Mouse (Mus musculus) adrenal gland, postnatal 4 days (tissue): ENCODE data around the gene Vav3. TPM values are rescaled to one million over a fixed set of nuclear protein-coding genes. Genes with fewer than 3 reads are reported as not detected.

Experiments used
- DNase-seq, 2 experiments: peaks; one replicate each; pipeline ENCODE4 v3.0.0; 2021 to 2022; ENCODE audit warnings: low spot score in 2 of 2, mixed read lengths in 2 of 2
- total RNA-seq, 2 experiments: library from RNA; stranded (reverse); gene quantifications; 2 replicates each; pipeline ENCODE4 v1.2.3; 2021

The Vav3 gene
- total RNA-seq, 2 experiments from 2014 or later = 5.2 to 7.4 TPM

DNA sequence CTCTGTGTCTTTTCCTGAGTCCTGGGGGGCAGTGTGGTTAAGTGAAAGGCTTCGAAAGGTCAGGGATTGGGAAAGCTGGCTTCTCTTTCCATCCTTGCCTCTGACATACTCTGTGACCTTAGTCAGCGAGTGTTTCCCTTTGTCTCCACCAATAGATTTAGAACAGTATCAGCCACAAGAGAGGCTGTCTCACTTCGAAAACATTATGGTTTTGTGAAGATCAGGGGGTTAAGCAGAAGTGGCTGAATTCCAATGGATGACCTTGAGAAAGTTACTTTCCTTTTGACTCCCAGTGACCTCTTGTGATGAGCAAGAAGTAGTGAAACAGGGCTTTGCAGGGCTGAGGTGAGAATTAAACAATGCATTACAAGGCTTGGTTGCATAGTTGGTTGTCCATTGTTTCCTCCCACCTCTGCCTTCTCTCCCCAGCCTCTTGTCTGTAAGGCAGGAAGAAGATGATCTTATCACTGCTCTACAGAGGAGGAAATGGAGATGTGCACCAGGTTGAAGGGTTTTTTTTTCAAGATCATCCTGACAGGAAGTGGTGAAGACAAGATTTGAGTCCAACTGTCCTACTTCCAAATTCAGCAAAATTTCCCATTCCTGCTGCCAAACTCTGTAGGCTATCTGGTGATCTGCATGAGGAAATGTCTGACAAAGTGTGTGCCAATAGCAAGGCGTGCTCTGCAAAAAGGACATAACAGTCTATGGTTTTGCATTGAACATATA, 11.7 kb downstream of the Vav3 start:
- DNase-seq = no peak

DNA sequence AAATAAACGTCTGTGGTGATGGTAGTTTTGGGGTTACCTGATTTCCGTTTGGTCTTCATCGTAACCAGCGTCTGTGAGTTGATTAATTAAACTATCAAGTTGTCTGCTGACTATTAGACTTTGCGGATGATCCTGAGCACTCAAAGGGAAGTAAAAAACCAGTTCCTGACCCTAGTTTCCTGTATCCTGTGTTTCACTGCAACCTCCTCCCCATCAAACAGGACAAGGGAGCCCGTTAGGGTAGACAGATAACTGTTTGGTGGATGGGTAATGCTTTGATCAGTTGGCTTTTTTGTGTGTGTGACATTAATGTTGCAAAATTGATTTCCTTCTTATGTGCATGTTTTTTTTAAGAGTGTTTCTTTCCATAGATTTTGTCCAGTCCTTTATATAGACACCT, 12.2 kb downstream of the Vav3 start:
- no peak for DNase-seq

DNA sequence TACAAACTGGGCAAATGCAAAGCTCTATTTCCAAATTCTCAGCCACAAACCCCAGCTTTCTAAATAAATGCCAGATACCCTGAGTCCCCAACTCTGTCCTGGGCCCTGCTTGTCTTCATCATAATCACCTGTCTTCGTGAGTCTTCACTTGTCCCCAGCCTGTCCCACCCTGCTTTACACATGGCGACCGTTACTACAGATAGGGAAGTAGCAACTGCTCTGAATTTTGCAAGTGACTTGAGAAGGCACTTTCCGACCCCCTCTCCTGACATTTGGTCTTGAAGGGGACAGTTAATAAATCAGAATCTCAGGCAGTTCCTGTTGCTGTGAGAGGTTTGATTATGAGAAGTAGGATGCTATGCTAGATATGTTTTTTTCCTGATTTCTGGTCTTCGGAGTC, 13.4 kb downstream of the Vav3 start:
- DNase-seq = no peak

DNA sequence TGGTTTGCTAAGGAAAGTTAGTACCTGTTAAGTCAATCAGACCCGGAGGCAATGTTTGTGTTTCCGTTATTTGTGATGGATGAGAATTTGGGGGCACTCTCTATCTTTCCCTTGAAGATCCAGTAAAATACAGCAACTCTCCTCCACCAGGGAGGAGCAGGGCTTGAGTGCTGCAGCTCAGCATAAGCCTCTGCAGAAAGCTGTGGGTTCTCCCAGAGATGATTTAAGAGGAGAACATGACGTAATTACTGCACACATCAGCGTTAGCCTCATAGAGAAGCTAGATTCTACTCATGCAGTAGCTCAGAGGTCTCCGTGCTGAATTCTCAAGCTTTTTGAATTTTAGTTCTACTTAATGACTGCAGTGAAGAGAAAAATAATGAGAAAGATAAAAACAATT, 14.7 kb downstream of the Vav3 start:
- DNase-seq = no peak

DNA sequence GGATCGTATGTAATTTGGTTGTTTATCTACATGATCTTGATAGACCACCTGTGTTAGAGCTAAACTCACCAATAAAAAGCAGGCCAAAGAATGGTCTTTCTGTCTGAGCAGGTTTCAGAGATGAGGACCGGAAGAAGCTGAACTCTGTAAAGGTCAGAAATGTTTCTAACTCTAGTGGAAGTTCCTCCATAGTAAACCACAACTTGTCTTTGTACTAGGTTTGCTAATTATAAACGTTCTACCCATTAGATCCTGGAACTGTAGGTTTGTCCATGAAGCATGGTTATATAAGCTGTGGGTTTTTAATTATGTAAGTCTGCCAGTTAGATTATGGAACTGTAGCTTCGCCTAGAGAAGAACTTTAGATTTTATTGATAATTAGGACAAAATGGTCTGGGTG, 20.3 kb downstream of the Vav3 start:
- no peak for DNase-seq

DNA sequence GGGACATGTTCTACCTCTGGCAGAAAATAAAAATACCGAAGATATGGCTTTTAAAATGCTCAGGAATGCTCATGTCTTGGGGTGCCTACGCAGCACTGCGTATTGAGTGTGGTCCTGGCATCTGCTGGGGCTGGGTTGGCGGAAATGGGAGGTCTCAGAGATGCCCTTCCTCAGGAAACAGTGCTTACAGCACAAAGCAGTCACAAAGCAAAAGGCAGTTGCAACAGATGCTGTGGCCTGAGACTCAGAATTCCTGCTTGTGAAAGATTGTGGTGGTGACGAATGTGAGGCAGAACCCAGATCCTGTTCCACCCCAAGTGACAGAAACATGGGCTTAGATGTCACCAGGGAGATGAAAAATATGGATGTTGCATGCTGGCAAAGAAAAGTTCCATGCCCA, 21.4 kb downstream of the Vav3 start:
- DNase-seq = no peak

DNA sequence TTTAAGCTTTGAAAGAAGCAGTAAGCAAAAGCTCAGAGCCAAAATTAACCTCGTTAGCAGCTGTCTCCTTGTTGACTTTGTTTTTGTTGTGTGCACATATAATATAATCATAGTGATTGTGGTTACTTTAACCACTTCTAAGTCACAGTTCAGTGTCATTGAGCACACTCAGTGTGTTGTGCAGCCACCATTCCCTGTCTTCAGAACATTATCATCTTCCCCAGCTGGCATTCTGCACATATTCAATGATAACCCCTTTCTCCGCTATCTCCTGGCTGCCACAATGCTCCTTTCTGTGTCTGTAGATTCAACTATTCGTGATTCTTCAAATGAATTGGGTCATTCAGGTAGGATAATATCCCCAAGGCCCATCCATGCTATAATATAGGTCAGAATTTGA, 21.9 kb downstream of the Vav3 start:
- DNase-seq = no peak

DNA sequence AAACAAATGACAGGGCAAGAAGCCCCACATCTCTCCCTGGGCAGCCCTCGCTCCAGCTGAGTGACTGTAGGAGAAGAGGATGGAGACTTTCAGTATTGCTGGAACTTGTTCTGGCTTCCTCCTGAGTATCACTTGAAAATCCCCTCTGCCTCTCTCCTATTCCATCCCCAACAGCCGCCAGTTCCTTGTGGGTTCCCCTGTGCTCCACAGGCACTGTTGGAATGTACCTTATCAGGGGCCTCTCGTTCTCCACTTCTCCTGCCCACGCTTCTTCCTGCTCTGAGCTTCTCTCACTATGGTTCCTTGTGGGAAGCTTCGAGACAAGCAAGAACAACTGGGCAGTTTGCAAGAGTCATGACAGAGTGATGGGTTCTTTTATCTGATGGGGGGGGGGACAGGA, 23.1 kb downstream of the Vav3 start:
- DNase-seq = no peak

DNA sequence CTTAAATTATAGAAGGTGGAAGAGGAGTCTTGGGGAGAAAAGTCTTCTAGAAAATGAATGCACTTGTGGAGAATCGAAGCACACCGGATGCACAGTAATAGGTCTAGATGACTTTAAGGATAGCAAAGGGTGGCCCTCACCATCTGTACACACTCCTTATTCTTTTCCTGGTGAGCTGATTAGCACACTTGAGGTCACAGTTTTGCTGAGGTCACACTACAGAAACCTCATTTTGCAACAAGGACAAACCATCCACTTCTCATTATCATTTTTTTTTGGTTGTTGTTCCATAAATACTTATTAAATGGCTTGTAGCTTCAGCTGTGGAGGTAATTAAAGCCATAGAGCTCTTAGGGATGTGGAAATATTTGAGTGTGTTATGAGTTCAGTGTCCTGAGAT, 25.4 kb downstream of the Vav3 start:
- DNase-seq = no peak

DNA sequence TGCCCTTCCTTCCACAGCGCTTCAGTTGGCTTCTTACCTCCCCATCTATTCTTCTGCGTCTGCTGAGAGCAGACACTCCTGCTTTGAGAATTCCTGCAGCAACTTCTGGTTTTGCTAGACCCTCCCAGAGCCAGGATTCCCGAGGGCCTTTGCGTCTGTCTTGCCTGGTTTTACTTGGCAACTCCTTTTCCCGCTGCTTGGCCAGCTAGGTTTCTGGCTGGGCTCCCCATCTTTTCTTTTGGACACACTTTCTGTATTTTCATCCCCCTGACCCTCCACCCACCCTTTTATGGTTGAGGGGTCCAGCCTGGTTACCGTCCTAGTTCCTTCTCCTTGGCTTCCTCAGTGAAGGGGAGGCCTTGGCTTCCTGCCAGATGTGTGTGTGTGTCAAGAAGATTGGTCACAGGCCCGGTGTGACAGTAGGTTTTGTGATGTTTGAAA, 26.0 kb downstream of the Vav3 start:
- DNase-seq = no peak

DNA sequence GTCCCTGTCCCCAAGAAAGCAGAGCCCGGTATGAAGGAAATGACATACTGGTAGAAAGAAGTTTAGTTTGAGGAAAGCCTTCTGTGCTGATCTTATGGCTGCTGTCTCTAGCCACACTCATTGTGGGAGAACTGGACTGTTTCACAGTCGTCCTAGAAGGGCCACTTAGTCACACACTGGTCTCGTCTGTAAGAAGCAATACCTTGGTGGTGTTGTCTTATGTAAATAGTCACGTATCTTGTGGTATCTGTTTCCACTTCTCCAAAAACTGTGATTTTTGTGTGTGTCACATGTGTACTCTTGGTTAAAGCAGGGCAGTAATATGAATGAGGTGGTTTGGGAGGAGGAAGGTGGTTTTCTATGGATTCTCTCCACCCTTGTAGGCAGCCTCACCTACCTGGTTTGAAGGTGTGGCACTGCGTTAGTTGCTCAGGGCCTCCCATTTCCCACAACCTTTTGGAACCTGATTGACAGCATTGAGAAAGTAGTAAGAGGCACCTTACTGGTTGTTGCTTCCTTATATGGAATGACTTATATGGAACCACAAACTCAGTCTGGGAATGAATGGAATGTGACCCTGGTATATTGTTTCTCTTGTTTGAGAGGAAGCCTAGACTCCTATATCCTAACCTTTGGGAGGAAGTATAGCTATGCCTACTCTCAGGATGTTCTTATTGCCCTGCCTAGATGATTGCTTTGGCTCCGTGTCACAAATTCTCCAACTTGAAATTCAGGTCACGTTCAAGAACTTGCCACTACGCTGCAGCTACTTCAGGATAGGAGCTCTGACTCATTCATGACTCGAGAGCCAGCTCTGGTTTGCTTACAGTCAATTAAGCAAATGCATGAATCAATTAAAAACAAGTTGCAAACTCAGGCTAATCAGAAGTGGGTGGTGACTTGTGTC, 28.2 kb downstream of the Vav3 start:
- DNase-seq = no peak

DNA sequence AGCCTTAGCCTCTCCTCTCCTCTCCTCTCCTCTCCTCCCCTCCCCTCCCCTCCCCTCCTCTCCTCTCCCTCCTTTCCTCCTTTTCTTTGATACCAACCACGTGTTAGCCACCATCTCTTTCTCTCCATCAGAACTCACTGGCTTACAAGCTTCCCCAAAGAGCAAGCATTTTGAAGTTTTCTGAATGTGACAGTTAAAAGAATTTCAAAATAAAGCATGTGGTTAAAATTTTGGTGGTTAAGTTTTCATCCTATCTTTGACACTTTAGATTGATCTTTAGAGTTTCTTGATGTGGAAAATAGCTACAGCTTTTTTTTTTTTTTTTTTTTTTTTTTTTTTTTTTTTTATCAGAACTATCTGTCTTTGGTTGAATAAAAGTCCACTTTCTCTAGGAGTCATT, 31.1 kb downstream of the Vav3 start:
- no peak for DNase-seq

DNA sequence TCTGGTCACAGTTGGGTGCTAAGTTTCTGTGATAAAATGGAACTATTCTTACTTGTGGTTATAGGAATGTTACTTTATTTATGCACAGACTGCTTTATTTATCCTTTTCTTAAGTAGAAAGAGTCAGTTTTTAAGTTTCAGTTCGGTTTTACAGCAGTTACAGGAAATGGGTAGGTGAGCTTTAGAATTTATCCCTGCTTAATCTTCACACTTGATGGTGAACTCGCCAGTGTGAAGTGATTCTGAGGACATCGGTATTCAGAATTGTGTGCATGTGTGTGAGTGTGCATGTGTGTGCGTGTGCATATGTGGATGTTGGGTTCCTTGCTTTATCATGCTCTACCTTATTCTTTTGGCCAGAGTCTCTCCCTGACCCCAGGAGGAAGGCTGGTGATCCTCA, 32.2 kb downstream of the Vav3 start:
- no peak for DNase-seq

DNA sequence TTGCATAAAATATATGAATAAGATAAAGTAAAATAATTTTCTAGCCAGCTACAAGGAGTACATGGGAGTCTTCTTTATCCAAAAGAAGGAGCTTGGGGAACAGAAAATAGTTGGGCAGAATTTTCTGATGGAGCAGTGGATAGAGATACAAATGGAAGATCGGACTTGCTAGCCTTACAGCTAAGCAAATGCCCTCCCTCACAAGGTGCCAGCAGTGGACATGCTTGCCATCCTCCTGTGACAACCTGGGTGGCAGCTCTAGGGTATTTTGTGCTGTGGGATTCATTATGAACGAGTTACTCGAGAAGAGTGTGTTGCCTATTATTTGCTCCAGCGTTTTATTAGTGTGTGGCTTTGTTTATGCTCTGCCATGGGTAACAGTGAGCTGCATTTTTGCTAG, 37.8 kb downstream of the Vav3 start:
- DNase-seq = no peak

DNA sequence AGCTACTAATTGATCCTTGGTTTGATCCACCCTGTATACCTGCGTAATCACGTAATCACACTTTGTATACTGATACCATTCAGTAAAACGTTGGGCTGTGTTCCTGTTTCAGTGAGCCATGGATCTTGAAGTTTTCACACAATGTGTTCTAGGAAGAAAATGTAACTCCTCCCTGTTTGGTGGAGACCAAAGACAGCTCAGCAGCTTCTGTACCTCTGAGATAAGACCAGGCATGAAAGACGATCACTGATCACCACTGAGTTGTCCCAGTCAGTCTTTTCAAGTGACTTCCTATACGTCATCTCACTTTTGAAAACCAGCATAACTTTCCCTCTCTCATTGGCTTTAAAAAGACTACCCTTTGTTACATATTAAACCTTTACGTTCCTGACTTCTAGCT, 38.2 kb downstream of the Vav3 start:
- DNase-seq = no peak

DNA sequence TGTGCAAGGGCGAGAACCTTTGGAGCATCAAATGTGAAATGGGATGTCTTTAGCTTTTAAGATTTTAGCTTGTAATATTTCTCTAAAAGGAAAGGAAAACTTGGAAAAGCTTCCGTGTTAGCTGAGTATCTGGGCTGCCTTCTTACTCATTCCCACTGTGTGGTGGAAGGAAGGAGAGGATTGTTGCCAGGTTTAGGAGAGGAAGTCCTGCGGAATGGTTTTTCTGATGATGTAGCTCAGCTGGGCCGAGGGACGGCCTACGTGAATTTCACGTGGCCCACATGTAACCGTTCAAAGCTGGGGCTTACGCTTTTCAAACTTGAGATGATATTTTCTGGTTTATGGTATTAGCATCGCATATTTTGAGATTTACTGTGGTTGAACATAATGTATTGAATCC, 48.3 kb downstream of the Vav3 start:
- no peak for DNase-seq

DNA sequence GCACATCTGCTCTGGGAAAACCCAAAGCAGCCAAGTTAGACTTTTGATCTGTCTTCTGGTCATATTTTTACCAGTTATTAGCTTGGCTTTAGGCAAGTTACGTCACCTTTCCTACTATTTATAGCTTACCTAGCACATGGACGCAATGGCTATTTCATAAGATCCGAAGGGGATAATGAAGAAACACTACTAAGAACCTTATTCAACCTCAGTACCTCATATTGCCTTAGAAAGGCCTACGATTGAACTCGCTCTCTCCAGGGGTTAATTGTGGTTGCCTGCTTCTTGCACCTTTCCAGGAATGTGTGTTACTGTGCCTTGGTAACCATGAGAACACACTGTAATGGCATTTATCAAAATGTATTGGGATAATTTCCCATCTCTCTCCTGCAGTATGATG, 61.1 kb downstream of the Vav3 start:
- no peak for DNase-seq

DNA sequence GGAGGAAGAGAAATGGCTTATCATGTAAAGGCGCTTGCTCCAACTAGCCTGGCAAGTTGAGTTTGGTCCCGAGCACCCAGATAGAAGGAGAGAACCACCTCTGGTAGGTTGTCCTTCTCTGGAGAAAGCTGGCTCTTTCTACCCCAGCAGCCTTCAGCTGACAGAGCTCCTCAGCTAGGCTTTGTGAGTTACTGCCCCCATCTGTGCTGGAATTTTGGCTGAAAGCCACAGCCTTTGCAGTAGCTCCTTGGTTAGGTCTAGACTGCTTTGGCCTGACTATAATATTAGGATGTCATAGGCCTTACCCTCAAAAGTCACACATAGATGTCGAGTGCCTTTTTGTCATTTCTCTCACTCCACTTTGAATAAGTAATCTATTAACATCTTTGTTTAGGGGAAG, 70.8 kb downstream of the Vav3 start:
- no peak for DNase-seq

DNA sequence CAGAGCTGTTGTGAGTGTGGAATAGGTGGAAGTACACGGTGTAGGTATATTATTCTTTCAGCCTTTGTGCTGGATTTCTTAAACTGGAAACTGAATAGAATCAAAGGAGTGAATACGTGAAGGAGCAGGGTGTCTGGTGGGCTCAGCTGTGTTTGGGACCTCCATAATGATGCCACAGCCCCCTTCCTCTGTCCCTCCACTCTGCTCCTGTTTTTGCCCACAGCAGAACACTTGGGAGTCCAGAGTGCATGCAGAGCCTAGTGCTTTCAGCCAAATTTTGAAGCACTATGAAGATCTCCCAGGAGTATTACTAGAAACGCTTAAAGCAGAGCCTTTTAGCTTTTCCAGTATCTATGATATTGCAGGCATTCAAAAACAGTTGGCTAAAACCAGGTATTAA, 80.0 kb downstream of the Vav3 start:
- no peak for DNase-seq

DNA sequence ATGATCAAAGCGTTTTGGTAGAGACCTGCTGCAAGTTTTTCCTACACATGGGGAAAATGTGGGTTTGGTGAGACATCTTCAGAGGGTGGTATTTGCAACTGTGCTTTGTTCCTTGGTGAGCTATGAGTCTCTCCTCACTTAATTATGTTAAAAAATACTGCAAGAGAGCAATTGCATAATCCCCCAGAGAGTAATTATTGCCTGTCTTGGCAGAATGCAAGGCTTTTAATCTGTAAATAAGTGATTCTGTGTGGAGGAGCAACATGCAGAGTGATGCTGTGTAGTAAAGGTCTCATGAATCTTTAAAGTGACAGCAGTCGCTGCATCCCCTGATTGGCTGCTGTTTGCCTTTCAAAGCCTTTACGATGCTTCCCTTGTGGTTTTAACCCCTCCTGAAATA, 80.6 kb downstream of the Vav3 start:
- no peak for DNase-seq

DNA sequence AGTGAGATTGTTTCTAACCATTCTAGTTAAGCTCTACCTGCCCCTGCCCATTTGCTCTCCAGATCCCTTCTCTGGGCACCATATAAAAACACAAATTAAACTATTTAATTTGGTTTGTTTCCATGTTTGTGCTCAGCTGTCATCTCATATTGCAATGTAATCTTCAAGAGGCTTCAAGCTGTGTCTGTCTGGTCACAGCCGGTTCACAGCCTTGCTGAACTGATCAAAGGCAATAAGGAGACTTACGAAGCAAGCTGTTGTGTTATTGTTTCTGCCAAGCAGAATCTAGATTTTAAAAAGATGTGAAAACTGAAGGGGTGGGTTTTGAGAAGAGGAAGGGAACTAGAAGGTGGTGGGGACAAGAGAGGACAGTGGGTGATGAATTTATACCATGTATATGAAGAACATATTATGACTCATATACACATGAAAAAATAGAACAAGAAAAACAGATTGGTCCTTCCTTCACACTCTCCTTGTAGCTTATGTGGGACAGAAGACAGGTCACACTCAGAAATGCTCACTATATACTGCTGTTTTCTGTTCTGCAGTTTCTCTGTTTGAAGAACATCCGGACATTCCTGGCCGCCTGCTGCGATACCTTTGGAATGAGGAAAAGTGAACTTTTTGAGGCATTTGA, 83.1 kb downstream of the Vav3 start:
- no peak for DNase-seq

DNA sequence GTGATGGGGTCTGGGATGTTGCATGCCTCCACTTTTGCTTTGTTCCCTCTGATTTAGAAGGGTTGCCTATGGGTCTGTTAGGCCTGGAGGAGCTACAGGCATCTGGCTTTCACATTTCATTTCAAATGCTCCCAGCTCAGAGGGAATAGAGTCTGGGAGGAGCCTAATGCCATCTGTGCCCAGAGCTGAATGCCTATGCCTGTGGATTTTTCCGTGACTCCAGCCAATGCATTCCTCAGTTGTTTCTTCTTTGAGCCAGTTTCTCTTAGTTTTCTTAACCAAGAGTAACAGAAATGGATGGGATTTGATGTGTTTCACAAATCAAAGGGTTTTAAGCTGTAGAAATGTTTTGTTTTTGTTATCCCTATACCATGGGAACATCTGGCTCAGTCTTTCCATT, 90.8 kb downstream of the Vav3 start:
- no peak for DNase-seq
